Mouse (Mus musculus) lung, adult 18-20 months (tissue): Measurements from ENCODE around the gene Dock3.
"Not testable (repeated sequence)": the region's sequence is repeated elsewhere in the genome, so short reads cannot be mapped to it uniquely, and the experiment has no call there.

Experiments used
- DNase-seq, 2 experiments: peaks; one replicate each; pipeline ENCODE4 v3.0.0; 2022; ENCODE audit warnings: mixed read lengths in 2 of 2

Dock3 gene

GRCm38 (mm10) chr9:107255596-107255995, 23.9 kb upstream of the Dock3 start:
- DNase-seq = no peak

GRCm38 (mm10) chr9:107254925-107255324, 23.2 kb upstream of the Dock3 start:
- DNase-seq = no peak

GRCm38 (mm10) chr9:107254476-107254875, 22.8 kb upstream of the Dock3 start:
- DNase-seq = no peak

GRCm38 (mm10) chr9:107252164-107252563, 20.5 kb upstream of the Dock3 start:
- DNase-seq = no peak

- DNase-seq = no peak
These were observed 19.0 kb upstream of the Dock3 start for GRCm38 (mm10) chr9:107250416-107251337.

- no peak for DNase-seq
These were observed 17.4 kb upstream of the Dock3 start for GRCm38 (mm10) chr9:107249154-107249553.

- DNase-seq = no peak
These were observed 14.5 kb upstream of the Dock3 start for GRCm38 (mm10) chr9:107246170-107246569.

GRCm38 (mm10) chr9:107245311-107245710, 13.6 kb upstream of the Dock3 start:
- DNase-seq = no peak

GRCm38 (mm10) chr9:107236151-107236550, 4.4 kb upstream of the Dock3 start:
- no peak for DNase-seq

- DNase-seq = no peak
These were observed 3.6 kb upstream of the Dock3 start for GRCm38 (mm10) chr9:107235261-107235660.

GRCm38 (mm10) chr9:107232140-107232539, 431 bp upstream of the Dock3 start:
- DNase-seq = no peak

GRCm38 (mm10) chr9:107230991-107231538, 644 bp downstream of the Dock3 start:
- DNase-seq = peak in 1 of 2 experiments; percentile 10

- DNase-seq = no peak
These were observed 7.1 kb downstream of the Dock3 start for GRCm38 (mm10) chr9:107224597-107224996.

GRCm38 (mm10) chr9:107174831-107175230, 56.9 kb downstream of the Dock3 start:
- not testable (repeated sequence) for DNase-seq

GRCm38 (mm10) chr9:107165792-107166191, 65.9 kb downstream of the Dock3 start:
- DNase-seq = no peak

- DNase-seq = no peak
These were observed 66.9 kb downstream of the Dock3 start for GRCm38 (mm10) chr9:107164825-107165224.

GRCm38 (mm10) chr9:107156388-107156787, 75.3 kb downstream of the Dock3 start:
- not testable (repeated sequence) for DNase-seq

- no peak for DNase-seq
These were observed 118.9 kb downstream of the Dock3 start for GRCm38 (mm10) chr9:107112791-107113190.

GRCm38 (mm10) chr9:107112056-107112455, 119.7 kb downstream of the Dock3 start:
- DNase-seq = no peak

- DNase-seq = no peak
These were observed 132.2 kb downstream of the Dock3 start for GRCm38 (mm10) chr9:107099487-107099886.

- not testable (repeated sequence) for DNase-seq
These were observed 142.3 kb downstream of the Dock3 start for GRCm38 (mm10) chr9:107089451-107089850.

GRCm38 (mm10) chr9:107087531-107087930, 144.2 kb downstream of the Dock3 start:
- no peak for DNase-seq

- DNase-seq = no peak
These were observed 193.8 kb downstream of the Dock3 start for GRCm38 (mm10) chr9:107037947-107038346.

- no peak for DNase-seq
These were observed 204.1 kb downstream of the Dock3 start for GRCm38 (mm10) chr9:107027586-107027985.
